Mouse (Mus musculus) left cerebral cortex, postnatal 36 days (tissue): Measurements from ENCODE around the gene Arhgap5. TPM values are rescaled to one million over a fixed set of nuclear protein-coding genes. Genes with fewer than 3 reads are reported as not detected.
A peak's percentile ranks its signal among the peaks of the same experiment; 100 is the strongest.
"Not testable (repeated sequence)": the region's sequence is repeated elsewhere in the genome, so short reads cannot be mapped to it uniquely, and the experiment has no call there.

Experiments used
- DNase-seq, 2 experiments: peaks; one replicate each; pipeline ENCODE4 v3.0.0; 2021 to 2022; ENCODE audit warnings: low spot score in 2 of 2, mixed read lengths in 1 of 2
- intact Hi-C: fragments of 180-260 bp; cut with DNase I; formaldehyde crosslinking; loops from one replicate; pipeline ENCODE4 v1.15.1; 2025
- total RNA-seq, 2 experiments: library from RNA; stranded (reverse); gene quantifications; 2 replicates each; pipeline ENCODE4 v1.2.3; 2021

Gene Arhgap5
- total RNA-seq, 2 experiments from 2014 or later, result 131 to 137 TPM

- intact Hi-C loops, result no loop called here
- no peak for DNase-seq
Observed at GRCm38 (mm10) chr12:52524699-52525098, 20.9 kb downstream of the Arhgap5 start.

- DNase-seq, result no peak
- intact Hi-C loops, result no loop called here
Observed at GRCm38 (mm10) chr12:52525486-52525885, 21.7 kb downstream of the Arhgap5 start.

- intact Hi-C loops, result no loop called here
- no peak for DNase-seq
Observed at GRCm38 (mm10) chr12:52529740-52530139, 26.0 kb downstream of the Arhgap5 start.

GRCm38 (mm10) chr12:52541294-52541693 is 37.5 kb downstream of the Arhgap5 start:
- intact Hi-C loops, result no loop called here
- no peak for DNase-seq

- intact Hi-C loops, result no loop called here
- no peak for DNase-seq
Observed at GRCm38 (mm10) chr12:52544532-52544931, 40.8 kb downstream of the Arhgap5 start.

GRCm38 (mm10) chr12:52552085-52552484 is 48.3 kb downstream of the Arhgap5 start:
- no peak for DNase-seq
- intact Hi-C loops, result no loop called here

- intact Hi-C loops, result no loop called here
- no peak for DNase-seq
Observed at GRCm38 (mm10) chr12:52555188-52555876, 51.6 kb downstream of the Arhgap5 start.

- DNase-seq, result no peak
- intact Hi-C loops, result no loop called here
Observed at GRCm38 (mm10) chr12:52565654-52566053, 61.9 kb downstream of the Arhgap5 start.

- intact Hi-C loops, result no loop called here
- DNase-seq, result no peak
Observed at GRCm38 (mm10) chr12:52573371-52573770, 69.6 kb downstream of the Arhgap5 start.

GRCm38 (mm10) chr12:52586466-52586865 is 82.7 kb downstream of the Arhgap5 start:
- DNase-seq, intact Hi-C loops: not testable (repeated sequence)

GRCm38 (mm10) chr12:52587473-52588010 is 83.8 kb downstream of the Arhgap5 start:
- no peak for DNase-seq
- intact Hi-C loops, result no loop called here

GRCm38 (mm10) chr12:52595389-52596185 is 91.8 kb downstream of the Arhgap5 start:
- DNase-seq, result no peak
- intact Hi-C loops, result no loop called here

GRCm38 (mm10) chr12:52602471-52602870 is 98.7 kb downstream of the Arhgap5 start:
- intact Hi-C loops, result loop anchor here (2.0 kb wide), 1 partner anchor 96 kb away; the partner anchor contains the start of gene Akap6
- DNase-seq, result no peak

GRCm38 (mm10) chr12:52602883-52603694 is 99.3 kb downstream of the Arhgap5 start:
- DNase-seq, result peak; percentile 81 to 86
- intact Hi-C loops, result loop anchor here (1.0 to 2.0 kb wide), 2 partner anchors 96 to 100 kb away; partner anchors contain the start of genes Akap6 and Arhgap5

GRCm38 (mm10) chr12:52603695-52604255 is 100.0 kb downstream of the Arhgap5 start:
- intact Hi-C loops, result loop anchor here (1.0 to 2.0 kb wide), 2 partner anchors 95 to 100 kb away; partner anchors contain the start of genes Akap6 and Arhgap5
- DNase-seq, result peak; percentile 72 to 83

GRCm38 (mm10) chr12:52604256-52604991 is 100.7 kb downstream of the Arhgap5 start:
- intact Hi-C loops, result no loop called here
- DNase-seq, result peak; percentile 94 to 95

- intact Hi-C loops, result no loop called here
- no peak for DNase-seq
Observed at GRCm38 (mm10) chr12:52604992-52605652, 101.3 kb downstream of the Arhgap5 start.

GRCm38 (mm10) chr12:52607411-52607810 is 103.6 kb downstream of the Arhgap5 start:
- no peak for DNase-seq
- intact Hi-C loops, result no loop called here
